Mouse (Mus musculus) cerebellum, adult 2 months (tissue): ENCODE measurements around the gene Sirt7.

ENCODE experiments used
- CTCF ChIP-seq: fragments of 200-500 bp; IDR thresholded peaks from 2 replicates; pipeline ENCODE4 v1.5.1; 2011; ENCODE audit warnings: low read depth, mild to moderate bottlenecking, control low read depth, low read length, moderate library complexity, borderline replicate concordance; ENCODE audit not compliant: insufficient read depth
- POLR2A ChIP-seq: fragments of 200-500 bp; IDR thresholded peaks from 2 replicates; pipeline ENCODE4 v1.6.1; 2011; ENCODE audit warnings: low read length, control low read depth, borderline replicate concordance; ENCODE audit not compliant: insufficient read depth

DNA sequence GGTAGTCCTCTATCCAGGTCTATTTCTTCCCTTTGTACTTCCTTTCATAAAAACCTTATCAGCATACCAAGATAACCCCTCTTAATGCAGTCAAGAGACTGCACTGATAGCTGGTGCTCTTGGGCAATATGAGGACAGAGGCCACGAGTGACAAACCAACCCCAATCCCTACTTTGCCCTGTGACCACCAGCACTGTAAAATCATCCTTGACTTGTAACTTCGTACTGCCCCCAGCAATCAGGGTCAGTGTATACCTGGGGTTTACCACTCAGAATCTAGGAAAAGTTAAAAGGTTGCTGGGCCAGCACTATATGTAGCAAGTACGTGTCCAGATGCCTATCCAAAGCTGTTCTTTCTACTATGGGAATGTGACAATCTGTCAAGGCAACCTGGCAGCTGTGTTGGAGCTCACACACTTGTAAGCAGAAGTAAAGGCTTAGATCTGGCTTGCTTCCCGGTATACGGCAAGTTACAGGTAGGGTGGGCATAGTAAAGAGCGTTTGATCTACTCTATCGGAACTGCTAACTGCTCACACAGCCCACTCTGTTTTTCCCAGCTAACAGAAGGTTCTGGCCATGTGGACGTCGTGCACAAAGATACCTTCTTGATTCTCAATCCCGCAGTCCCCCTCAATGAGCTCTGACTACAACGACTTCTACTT lies 53.2 kb downstream of the Sirt7 start:
- no peak for TF ChIP-seq CTCF
- no peak for TF ChIP-seq POLR2A
